Comparison of ENCODE assay signal across 8 mouse cellular contexts in the genomic region with DNA sequence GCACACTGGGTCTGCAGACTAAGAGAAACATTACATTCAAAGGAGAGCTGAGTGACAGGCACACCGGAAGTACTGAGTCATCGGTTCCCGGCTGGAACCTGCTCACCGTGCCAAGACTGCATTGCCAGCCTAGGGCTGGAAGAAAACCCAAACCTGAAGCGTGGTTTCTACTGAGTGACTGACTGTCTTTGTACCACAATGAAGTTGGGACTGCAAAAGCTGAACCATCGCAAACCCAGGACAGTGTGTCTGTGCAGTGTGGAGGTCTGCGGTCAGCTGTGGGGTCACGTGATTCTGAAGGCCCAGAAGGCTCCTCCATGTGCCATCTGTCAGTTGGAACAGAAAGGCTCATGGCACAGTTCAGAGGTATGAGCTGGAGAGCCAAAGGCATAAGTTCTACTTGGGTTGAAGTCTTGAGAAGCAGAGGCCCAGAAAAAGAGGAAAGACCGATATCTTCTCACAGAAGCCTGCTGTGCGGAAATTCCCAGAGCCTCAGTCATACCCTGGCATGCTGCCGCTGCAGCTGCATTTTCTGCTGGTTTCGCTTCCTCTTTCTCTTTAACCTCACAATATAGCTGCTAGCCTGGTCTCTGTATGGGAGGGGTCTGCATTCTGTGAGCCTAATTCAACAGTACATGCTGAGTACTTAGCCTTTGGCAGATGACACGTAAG. TPM values are rescaled to one million over a fixed set of nuclear protein-coding genes. Genes with fewer than 3 reads are reported as not detected.
DNase-seq lines count a peak whose midpoint lies in the region; ATAC-seq lines count a peak whose summit lies in the region.

No protein-coding gene starts in this region.

- DNase-seq in ovary, postnatal 36 days (ENCODE audit: low spot score): peak; percentile 25
- DNase-seq in ovary, postnatal 14 days (ENCODE audit: low spot score): no peak
- peak; percentile 91 for DNase-seq in heart, adult 8-10 months (ENCODE audit: low spot score)
- DNase-seq in left cerebral cortex, adult 9 months (ENCODE audit: low spot score in 2 of 2): peak; percentile 28 to 55
- DNase-seq in monocyte, adult 2 months (ENCODE audit: low read depth in 1 of 2, low spot score in 2 of 2): peak; percentile 54 to 78
- peak; percentile 48 to 52 for DNase-seq in thymus, postnatal 10 days (ENCODE audit: low spot score in 2 of 2)
- DNase-seq in forebrain, embryonic 10.5 days (ENCODE audit: extremely low spot score, low spot score): no peak

- no peaks in the 10 kb centered on the region for H3K9me3 ChIP-seq in forebrain, embryonic 10.5 days

- H3K4me1 ChIP-seq in forebrain, embryonic 10.5 days: no peaks in the 10 kb centered on the region

- H3K27me3 ChIP-seq in forebrain, embryonic 10.5 days (ENCODE audit: poor library complexity, severe bottlenecking): no peaks in the 10 kb centered on the region

- WGBS in forebrain, embryonic 10.5 days: 91% methylated on average over 13 of the region's 13 CpGs

- no peak overlapping the region for H3K4me3 ChIP-seq in forebrain, embryonic 10.5 days

- H3K36me3 ChIP-seq in forebrain, embryonic 10.5 days (replicated peaks): no peaks in the 10 kb centered on the region

- ATAC-seq in cerebellum, adult (ENCODE audit: insufficient number of reproducible peaks, low FRiP score, low TSS enrichment): peak; percentile 78

- H3K27ac ChIP-seq in forebrain, embryonic 10.5 days: no peak overlapping the region

RNA-seq across cellular contexts. Expression of gene Mgat4a, which starts 45.1 kb away (rescaled TPM):
- total RNA-seq in heart, adult 8-10 months (2022): 10 to 100 TPM in 2 of 4 experiments, 1 to 10 TPM in 2; 7.6 to 10.6 (median 9.4) TPM
- 1.9 and 2.5 TPM in 2 replicates for polyA plus RNA-seq in forebrain, embryonic 10.5 days (2016; fragmentation: Nextera tagmentation; extraction: Ambion mirVana)

Comparison
In these comparisons a context has a peak if more than half of its experiments do, and no peak if none do; other contexts are left out.
1. DNase-seq: peak in ovary, postnatal 36 days (single experiment), heart, adult 8-10 months (single experiment), left cerebral cortex, adult 9 months (2 of 2), monocyte, adult 2 months (2 of 2) and thymus, postnatal 10 days (2 of 2); none in ovary, postnatal 14 days (single experiment) and forebrain, embryonic 10.5 days (single experiment).